Mouse (Mus musculus): Measurements from ENCODE around the gene Lrp4.

Lrp4 gene

DNA sequence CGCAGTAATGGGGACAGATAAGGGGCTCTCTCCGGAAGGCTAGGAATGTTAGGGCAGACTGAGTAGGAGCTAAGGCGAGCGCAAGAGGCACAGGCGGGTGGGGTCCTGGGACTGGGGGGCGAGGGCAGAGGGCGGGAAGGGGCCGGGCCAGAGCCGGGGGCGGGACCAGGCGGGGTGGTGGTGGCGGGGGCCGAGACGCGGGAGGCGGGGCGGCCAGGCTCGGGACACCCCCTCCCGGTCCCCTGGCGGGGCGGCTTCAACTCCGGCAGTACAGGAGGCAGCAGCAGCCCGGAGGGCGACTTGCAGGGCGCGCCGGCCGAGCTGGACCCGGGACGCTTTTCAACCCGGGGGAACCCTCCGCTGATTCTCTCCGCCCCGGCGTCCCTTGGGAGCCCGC lies at the start of gene Lrp4:
Gene Lrp4 (plus strand): TSS at position 253 of the 397 bp plus-strand sequence.
- no peak for DNase-seq

DNA sequence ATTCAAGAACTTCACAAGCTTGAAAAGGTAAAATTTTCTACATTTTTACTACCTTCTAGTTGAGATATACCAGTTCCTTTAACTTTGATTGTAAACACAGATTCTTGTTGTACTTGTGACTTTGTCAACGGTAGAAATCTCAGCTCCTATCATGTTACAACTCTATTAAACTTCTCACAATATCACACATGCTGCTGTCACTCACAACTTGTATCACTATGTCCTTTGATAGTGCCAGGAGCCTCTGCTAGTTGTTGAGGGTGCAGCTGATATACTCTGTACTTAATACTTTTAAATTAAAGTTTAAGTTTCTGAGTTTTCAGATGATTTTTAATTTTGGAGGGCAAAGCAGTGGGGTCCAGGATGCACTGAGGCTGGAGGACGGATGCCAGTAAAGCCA lies 49.3 kb upstream of the Lrp4 start:
- DNase-seq: no peak

DNA sequence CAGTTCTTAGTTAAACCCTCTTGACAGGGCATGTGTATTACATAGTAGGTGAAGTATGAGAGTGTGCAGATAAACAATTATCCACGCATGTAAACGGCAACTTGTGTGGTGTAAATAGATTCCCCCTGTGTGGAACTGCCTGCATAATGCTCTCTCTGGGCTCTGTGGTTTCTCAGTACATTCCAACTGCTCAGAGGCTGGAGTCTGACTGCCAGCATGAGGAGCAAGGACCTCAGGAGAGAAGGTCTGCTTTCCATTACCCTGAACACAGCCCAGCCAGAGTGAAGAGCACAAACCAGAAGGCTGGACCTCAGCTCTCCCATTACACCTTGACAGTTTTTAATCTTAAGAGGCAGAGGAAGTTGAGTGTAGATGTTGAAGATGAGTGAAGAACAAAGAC lies 45.8 kb upstream of the Lrp4 start:
- no peak for DNase-seq

DNA sequence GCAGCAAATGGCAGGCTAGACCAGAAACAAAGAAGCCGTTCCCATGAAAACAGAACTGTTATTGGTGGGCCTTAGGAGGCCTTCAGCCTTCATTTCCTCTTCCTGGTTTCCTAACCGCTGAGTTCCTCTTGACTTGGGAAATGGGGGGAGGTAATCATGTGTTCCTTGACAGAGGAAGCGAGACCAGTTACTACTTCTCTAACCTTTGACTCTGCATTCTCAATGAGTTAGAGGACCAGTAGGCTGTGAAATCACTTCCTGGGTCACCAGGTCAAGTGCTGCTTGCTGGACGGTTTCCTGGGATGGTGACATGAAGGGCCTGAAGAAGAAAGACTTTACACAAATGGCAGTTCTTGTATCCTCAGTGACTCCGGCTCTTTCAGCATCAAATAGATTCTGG lies 45.0 kb upstream of the Lrp4 start:
- DNase-seq: no peak

DNA sequence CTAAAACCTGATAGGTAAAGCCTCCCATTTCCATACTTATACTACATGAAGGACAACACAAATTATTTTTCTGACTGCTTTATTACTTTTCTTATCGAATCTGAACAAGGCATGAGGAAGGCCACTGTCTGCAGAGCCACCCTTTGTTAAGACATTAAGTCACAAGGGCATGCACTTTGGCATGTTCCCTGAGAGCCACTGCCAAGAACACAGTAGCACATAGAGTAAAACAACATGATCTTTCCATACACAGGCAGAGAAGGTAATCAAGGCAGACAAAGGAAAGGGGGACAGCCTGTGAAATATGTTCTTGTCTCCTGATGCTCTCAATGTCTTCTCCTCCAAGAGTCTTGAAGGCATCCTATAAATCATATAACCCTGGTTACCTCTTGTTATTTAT lies 43.5 kb upstream of the Lrp4 start:
- no peak for DNase-seq

DNA sequence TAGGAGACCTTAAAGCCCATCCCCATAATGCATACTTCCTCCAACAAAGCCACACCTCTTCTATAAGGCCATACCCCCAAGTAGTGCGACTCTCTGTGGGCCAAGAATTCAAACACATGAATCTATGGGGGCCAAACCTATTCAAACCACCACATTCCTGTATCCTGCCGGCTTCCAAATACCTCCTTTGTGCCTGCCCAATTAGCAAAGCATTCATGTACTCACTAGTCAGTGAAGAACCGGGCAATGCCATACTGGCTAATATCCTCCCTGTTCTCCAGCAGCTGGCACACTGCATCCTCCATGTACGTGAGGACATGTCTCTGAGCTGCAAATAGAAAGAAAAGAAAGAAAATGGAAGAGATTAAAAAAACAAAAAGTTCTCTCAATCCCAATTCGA lies 35.7 kb upstream of the Lrp4 start:
- DNase-seq: no peak

DNA sequence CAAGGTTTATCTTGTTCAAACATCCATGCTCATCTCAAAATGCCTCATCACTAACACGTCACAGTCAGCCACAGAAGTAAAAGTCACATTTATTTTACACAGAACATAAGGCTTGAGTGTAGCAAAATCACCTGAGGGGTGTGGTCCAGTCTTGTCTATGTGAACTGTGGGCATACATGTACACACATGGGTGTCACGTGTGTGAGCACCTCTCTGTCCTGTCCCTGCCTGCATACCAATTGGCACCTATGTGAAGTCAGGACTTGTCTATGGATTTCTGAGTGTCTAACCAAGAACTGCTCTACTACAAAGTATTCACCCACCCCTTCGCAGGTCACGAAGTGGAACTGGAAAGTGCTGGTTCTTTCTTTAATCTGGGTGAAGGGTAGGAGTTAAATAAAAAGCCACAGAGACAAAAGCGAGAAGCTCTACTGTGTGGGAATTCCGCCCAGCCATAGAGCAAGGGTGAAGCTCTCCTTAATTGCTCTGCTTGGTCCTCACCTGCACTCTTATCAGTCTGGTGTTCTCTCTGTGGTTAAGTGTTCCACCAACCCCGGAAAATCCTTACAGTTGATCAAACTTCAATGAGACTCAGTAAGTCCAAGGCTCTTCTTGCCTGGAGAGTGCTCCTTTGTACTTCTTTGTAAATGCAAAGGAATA lies 33.1 kb upstream of the Lrp4 start:
- no peak for DNase-seq

DNA sequence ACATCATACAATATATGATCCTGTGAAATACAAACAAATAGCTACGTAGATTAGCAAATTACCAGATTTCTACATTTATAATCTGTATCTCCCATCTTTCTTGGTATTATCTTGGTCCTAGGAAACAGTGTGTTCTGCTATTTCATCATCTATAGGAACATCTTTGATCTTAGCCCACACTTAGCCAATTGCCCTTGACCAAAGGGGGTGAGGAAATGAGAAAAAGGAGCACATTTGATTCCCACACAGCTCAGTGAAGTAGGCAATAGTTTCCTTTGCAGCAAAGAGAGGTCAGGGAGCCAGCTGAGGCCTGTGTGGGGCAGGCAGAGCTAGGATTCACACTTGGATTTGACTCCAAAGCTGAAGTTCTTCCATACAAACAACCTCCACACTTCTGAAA lies 31.0 kb upstream of the Lrp4 start:
- DNase-seq: no peak

DNA sequence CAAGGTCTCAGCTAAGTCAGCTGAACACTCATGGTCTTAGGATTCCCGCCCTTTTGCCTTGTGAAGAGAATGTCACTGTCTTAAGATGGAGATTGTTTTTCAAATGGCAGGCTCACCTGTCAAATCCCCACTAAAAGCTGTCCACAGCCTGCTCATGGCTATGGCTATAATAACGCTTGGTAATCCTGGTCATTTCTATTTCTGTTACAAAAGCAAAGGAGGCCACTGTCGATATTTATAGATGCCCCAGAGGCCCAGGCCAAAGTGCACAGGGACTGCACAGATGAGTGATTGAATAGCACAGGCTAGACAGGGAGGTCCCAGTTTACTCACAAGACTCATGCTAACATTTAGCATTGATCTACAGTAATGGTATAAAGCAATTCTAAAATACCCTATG lies 28.2 kb upstream of the Lrp4 start:
- no peak for DNase-seq

DNA sequence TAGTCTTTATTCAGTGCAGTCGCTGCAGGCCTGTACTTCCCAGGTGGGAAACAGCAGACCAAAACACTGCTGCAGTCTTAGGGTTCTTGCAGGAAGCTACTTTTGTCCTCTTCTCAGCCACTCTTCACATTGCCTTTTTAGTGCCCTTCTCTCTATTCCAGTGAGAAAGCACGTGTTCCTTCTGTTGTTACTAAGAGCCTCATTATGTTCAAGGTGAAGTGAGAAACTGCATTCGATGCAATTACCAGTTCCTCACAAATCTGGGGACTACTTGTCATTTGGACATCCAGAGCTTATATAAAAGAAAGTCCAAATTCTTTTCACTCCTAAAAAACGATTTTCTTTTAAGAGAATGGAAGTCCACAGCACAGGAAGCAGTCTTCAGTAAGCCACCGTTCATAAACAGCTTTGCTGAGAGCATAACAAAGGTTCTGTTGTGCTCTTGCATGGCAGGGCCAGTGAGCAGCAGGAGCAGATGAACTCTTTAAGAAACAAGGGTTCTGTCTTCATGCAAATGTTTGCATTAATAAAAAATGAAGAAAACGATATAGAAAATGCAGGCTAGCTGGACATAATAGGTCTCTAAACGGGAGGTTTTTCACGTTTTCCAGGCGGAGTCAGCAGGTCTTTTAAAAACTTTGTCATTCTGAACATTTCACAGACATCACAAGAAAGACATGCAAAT lies 27.3 kb upstream of the Lrp4 start:
- no peak for DNase-seq

DNA sequence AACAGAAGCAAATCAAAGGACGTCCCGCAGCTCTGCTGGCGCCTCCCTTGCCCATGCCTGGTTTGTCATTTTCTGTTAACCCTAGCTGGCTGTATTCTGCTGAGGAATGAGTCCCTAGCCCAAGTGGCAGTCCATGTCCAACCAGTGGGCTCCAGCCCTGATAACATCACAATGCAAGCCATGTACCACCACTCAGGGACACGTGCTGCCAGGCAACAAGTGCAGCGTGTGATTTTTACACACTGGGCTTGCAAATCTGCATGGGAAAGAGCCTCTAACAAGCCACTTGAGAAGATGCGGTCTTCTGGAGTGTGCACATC lies 26.8 kb upstream of the Lrp4 start:
- DNase-seq: peak; percentile 15

DNA sequence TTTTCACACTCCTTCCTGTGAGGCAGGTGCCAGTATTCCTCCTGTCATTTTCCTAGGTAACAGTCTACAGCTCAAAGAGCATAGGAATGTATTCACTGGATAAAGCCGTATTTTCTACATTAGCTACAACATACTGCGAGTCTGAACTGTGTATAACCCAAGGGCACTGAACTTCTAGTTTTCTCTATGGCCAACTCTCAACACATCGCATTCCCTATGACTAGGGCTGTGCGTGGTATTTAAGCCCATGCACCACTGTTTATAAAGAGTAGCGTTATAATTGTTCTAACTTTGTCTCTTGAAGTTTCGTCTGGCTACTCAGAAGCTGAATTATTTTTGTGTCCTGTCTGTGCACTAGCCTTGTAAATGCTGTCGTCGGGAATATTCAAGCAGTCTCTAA lies 20.6 kb upstream of the Lrp4 start:
- no peak for DNase-seq

DNA sequence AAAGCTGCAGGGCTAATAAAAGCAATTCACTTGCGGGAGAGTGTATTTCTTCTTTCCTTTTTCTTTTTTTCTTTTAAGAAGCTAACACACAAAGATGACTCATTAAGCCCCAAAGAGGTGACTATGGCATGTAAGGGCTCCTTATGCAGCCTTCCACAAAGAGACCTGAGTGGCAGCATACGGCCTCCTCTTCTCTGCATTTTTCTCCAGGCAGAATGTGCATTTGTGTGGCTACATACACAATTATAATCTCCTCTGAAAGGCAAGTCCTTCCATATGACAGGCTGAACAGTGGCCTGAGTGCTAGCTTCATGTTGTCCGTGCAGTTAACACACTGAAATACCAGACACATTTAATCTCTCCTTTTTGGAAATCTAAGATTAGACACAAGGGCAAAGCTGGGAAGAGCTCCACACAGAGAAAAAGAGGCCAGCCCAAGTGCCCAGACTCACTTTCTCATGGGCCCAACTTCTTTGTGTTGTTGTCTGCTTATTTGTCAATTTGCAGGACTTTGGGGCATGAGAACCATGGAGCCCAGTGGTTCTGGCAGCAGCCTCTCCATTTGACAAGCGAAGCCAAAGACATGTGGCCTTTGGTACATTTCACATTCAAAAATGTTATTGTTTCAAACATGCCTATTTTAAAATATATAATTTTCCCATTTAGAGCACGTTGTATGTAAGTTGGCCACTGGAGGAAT lies 20.0 kb upstream of the Lrp4 start:
- DNase-seq: no peak

DNA sequence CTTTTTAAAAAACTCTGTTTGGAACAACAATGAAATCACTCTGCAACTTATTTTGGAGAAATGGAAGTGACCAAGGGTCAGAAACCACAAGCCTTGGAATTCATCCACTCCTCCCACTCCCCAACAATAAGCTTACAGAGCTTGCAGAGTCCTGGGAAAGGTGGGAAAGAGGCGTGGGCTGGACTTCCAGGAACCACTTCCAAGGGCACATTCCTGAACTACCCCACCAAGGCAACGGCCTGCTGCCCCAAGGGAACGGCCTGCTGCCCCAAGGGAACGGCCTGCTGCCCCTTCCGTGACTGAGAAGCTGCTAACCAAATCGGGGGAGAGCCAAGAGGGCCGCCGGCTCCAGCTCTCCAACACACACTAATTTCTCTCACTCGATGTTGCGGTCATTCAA lies 18.0 kb upstream of the Lrp4 start:
- DNase-seq: no peak

DNA sequence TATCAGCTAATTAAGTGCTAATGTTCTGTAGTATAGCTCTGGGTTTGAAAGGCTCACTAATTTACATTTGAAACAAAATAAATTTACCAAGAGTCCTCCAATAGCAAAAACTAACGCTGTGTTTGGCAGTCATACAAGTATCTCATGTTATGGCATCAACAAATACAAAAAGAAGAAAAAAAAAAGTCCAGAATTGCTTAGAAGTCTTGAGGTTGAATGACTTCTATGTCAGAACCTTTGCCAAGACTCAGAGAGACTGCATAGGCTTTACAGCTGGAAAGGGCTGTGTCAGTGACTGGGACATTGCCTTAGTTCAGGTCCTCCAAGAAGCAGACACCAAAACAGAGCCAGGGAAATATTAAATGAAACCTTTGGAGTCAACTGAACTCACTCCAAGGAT lies 17.4 kb upstream of the Lrp4 start:
- DNase-seq: no peak

DNA sequence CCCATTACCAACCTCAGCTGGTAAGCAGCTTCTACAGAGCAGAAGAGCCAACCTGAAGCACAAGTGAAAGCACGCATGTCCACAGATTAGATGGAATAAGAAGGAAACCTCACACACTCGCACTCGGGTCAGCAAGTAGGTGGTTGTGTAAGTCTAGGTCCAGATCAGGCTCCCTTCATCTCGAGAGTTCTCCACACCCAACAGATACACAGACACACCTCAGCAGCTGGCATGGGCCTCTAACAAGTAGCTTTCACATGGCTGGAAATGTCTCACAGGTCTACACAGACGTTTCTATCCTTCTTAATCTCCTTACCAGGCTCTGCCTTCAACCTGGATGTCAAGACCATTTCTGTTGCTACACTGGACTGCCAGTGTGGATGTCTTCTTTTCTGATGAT lies 16.6 kb upstream of the Lrp4 start:
- no peak for DNase-seq

DNA sequence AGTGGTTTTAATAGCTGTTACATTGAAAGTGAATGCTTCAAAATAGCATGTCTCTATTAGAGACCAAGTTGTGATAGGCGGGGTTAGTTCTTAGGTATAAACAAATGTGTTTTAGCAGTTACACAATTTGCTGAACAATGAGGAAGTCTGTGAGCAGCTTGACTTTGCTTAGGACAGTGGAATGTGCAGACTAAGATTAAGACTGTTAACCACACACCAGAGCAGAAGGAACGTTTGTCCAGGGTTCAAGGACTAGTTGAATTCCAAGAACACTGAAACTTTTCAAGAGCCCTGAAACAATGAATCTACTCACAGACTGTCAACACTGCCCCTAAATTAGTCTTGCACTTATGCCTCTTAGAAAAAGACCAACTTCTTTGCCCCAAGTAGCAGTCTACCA lies 15.6 kb upstream of the Lrp4 start:
- no peak for DNase-seq

DNA sequence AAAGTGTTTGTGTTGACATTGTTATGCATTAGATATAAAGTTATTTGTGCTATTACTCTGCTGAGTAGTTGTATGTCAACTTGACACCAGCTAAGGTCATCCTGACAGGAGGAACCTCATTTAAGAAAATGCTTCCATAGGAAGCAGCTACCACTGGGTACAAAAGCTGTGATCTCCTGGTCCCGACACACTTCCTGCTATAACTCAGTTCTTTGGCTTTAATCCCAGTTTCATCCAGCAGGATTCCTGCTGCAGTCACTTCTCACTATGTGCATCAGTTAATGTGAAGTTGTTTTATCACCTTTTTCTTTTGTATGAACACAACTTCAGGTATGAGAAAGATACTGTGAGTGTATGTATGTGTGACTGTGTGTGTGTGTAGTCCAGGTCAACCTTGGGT lies 15.1 kb upstream of the Lrp4 start:
- no peak for DNase-seq

DNA sequence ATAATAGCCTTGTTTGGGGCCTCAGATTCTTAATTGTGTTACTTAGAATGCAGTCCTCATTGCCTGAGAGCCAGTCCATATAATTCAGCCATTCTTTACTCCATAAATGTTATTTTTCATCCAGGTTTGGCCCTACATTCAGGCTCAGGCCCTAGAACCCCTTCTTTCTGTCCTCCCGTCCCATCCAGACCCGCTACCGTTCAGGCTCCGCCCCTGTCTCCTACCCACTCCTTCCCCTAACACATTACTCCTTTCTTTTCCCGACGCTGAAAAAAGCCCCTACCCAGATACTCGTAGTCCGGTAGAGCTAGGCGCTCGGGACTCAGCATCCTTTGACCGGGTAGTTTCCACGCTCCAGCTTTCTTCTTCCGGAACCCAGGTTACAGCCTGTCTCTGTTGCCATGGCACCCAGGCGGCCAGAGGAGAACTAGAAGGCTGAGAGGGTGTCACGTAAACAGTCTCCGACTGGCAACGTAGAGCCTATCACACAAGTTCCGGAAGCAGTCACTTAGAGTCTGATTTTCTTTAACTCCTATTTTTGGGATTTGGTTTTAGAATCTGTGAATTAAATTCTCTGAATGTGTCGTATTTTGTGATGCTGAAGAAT lies 12.9 kb upstream of the Lrp4 start, which contains the start of gene 1110051M20Rik:
Gene 1110051M20Rik (minus strand): TSS at position 419 of the 607 bp plus-strand sequence.
- peak; percentile 92 for DNase-seq

DNA sequence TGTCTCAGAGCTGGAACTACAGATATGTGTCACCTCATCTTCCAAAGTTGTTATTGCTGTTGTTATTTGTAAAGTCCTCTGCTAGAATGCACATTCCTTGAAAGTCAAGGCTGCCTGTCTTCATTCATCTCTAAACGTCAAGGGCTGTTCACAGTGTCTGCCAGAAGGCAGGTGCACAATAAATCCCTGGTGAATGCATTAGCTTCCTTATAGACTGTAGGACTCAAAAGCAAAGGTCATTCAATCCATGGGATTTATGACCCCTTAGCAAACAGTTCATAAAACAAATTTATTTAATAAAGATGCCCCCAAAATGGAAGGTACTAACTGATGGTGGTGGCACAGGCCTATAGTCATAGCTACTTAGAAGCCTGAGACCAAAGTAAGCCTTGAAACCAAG lies 7.6 kb upstream of the Lrp4 start:
- no peak for DNase-seq

DNA sequence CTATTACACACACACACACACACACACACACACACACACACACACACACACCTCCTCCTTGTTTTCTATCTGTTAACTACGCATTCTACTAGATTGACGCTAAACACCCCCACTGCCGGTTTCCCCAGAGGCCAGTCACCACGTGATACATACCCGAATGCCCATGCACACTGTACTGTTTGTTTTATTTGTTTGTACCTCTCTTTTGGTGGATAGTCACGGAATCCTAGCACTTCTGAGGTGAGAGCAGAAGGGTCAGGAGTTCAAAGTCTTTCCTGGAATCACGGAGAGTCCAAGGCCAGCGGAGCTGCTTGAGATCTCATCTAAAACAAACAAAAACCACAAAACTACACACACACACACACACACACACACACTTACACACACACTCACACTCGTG lies 7.0 kb upstream of the Lrp4 start:
- no peak for DNase-seq

DNA sequence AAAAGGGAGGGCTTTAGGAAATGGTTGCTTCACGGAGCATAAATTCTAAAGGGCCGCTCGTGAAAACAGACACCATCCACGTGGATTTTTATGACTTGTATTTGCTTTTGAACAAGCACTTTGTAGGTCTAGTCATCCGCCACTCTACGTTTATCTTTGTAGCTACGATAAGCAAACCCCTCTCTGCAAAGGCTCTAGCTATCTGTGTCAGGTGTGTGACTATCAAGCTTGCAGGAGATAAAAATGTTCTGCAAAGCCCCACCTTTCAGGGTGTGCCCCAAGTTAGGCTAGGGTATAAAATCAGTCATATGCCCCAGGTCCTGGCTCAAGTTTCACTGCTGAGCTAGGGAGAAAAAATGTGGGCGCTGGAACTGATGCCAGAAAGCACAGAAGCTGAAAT lies 4.7 kb upstream of the Lrp4 start:
- no peak for DNase-seq

DNA sequence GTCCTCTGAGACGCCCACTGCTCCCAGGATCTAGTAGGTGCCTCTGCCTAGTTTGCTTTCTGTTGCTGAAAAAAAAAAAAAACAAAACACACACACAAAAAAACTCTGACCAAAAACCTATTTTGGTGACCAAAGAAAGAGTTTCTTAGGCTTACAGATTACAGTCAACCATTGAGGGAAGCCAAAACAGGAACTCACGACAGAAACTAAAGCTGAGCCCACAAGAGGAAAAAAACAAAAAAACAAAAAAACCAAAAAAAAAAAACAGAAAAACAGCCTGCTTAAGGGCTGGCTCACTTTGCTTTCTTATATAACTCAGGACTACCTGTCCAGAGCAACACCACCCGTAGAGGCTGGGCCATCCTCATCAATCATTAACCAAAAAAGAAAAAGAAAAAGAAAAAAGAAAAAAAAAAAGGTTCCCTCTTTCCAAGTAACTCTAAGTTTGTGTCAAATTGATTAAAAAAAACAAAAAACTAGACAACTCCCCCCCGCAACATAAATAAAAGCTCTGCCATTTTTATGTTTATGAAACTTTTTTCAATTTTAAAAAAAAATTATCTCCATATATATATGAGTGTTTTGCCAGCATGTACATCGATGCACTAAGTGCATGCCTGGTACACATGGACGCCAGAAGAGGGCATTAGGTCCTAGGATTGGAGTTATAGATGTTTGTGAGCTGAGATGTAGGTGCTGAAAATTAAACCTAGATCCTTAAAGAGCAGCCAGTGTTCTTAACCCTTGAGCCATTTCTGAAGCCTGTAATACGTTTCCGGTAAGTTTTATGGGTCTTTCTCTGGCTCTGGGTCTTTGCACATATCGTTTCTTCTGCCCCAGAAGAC lies 3.9 kb upstream of the Lrp4 start:
- no peak for DNase-seq

Measured in cerebellum, adult 9-10 months (tissue).